Mouse (Mus musculus) liver, embryonic 16.5 days (tissue): ENCODE measurements at regions not wholly inside any gene's neighbourhood (a gene's known extent, or its start where the extent isn't known, plus 50 kb on each side); places are given as distances from the start of the nearest gene placed in this dataset.

Experiments
- ATAC-seq: fragments of 200-750 bp; cut with Nextera tagmentation; 2 replicates; pipeline ENCODE4 v1.8.0; 2017; ENCODE audit warnings: low read depth, mild to moderate bottlenecking, moderate number of reproducible peaks, moderate library complexity
- H3K27ac ChIP-seq: fragments of 300-500 bp; sonication (generic); 2 replicates; pipeline ENCODE4 v1.5.1; 2014; ENCODE audit warnings: mild to moderate bottlenecking, low read length
- H3K27me3 ChIP-seq: fragments of 300-500 bp; sonication (generic); 2 replicates; pipeline ENCODE4 v1.6.1; 2014; ENCODE audit warnings: low read depth, low read length, mixed read lengths; ENCODE audit not compliant: control insufficient read depth, insufficient read depth
- H3K36me3 ChIP-seq: fragments of 300-500 bp; sonication (generic); 2 replicates; pipeline ENCODE4 v1.6.1; 2014; ENCODE audit warnings: mild to moderate bottlenecking; ENCODE audit not compliant: control insufficient read depth, insufficient read depth
- H3K4me1 ChIP-seq: fragments of 300-500 bp; sonication (generic); 2 replicates; pipeline ENCODE4 v1.6.1; 2014; ENCODE audit warnings: low read depth, low read length, mixed read lengths; ENCODE audit not compliant: control insufficient read depth
- H3K4me2 ChIP-seq: fragments of 300-500 bp; sonication (generic); 2 replicates; pipeline ENCODE4 v1.6.1; 2014; ENCODE audit warnings: low read depth, low read length, mixed read lengths
- H3K4me3 ChIP-seq: fragments of 300-500 bp; sonication (generic); 2 replicates; pipeline ENCODE4 v1.5.1; 2014; ENCODE audit warnings: low read depth, mild to moderate bottlenecking, low read length
- H3K9ac ChIP-seq: fragments of 300-500 bp; sonication (generic); 2 replicates; pipeline ENCODE4 v1.6.1; 2014; ENCODE audit warnings: low read depth, low read length
- H3K9me3 ChIP-seq: fragments of 300-500 bp; sonication (generic); replicated peaks from 2 replicates; pipeline ENCODE4 v1.6.1; 2016; ENCODE audit warnings: low read length; ENCODE audit not compliant: control insufficient read depth
- WGBS: fragments of 180-500 bp; shearing (Covaris S2); extraction: QIAGEN DNeasy Blood & Tissue Kit; methylation state at CpG from one replicate; pipeline ENCODE4 v1.1.7; 2014; ENCODE audit not compliant: insufficient replicate concordance; 5-methylcytosine and 5-hydroxymethylcytosine counted together

DNA sequence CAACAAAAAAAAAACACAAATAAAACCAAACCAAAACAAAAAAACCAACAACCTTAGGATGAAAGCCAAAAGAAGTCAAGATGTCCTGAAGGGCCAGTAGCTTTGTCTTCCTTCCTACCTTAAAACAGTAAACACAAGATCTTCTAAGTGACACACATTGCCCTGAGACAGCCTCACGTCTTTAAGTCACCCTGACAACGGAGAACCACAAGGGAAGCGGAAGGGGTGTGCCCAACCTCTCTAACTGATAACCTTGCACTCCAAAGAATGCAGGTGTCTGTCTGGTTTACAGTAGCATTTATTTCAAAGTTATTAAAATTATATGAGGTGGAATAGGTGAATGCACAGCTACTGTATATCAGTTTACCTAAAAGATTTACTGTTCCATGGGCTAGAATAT lies 105.7 kb upstream of the Pcgf5 start:
- ATAC-seq = no peak
- H3K4me1 ChIP-seq = no peaks in the 10 kb centered on the region
- H3K4me3 ChIP-seq = no peak overlapping the region
- H3K9me3 ChIP-seq = no peaks in the 10 kb centered on the region
- no peak overlapping the region for H3K27ac ChIP-seq
- H3K4me2 ChIP-seq = no peak overlapping the region
- no peaks in the 10 kb centered on the region for H3K36me3 ChIP-seq
- H3K9ac ChIP-seq = no peak overlapping the region
- 24% methylated on average over 3 of the region's 3 CpGs for WGBS
- H3K27me3 ChIP-seq = no peaks in the 10 kb centered on the region

DNA sequence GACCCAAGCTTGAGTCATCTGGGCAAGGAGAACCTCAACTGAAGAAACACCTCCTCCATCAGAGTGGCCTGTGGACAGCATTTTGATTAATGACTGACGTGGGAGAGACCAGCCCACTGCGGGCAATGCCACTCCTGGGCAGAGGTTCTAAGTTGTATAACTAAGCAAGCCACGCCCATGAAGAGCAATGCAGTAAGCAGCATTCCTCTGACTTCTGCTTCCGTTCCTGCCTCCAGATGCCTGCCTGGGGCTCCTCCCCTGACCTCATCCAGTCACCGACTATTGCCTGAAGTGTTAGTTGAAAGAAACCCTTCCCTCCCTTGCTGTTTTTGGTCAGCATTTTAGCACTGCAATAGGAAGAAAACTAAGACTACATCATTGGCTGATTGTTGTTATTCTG lies 105.2 kb upstream of the Pcgf5 start:
- 46% methylated on average over 5 of the region's 5 CpGs for WGBS
- H3K4me3 ChIP-seq = no peak overlapping the region
- H3K27me3 ChIP-seq = no peaks in the 10 kb centered on the region
- H3K36me3 ChIP-seq = no peaks in the 10 kb centered on the region
- H3K9ac ChIP-seq = no peak overlapping the region
- H3K27ac ChIP-seq = no peak overlapping the region
- no peaks in the 10 kb centered on the region for H3K4me1 ChIP-seq
- H3K4me2 ChIP-seq = no peak overlapping the region
- no peaks in the 10 kb centered on the region for H3K9me3 ChIP-seq
- no peak for ATAC-seq

DNA sequence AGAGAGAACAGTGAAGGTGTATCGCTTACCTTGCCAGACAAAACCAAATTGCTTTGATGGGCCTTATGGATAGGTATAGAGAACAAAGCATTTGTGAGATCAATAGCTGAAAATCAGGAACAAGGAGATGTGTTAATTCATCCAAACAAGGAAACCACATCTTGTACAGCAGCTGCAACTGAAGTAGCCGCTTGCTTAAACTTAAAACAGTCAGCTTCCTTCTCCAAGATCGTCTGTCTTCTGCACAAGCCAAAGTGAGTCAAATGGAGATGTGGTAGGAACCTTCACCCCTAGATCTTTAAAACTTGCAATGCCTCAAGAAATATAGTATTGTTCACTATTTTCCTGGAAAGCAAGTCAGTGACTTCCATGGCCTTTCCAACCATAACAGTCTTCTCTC lies 95.6 kb upstream of the Pcgf5 start:
- Histone ChIP-seq H3K4me3 (no peak overlapping the region), H3K9ac (no peak overlapping the region), H3K4me1 (no peaks in the 10 kb centered on the region), H3K27me3 (no peaks in the 10 kb centered on the region), H3K27ac (no peak overlapping the region), H3K36me3 (no peaks in the 10 kb centered on the region), H3K4me2 (no peak overlapping the region), H3K9me3 (no peaks in the 10 kb centered on the region)
- 42% methylated on average over 3 of the region's 3 CpGs for WGBS
- no peak for ATAC-seq

DNA sequence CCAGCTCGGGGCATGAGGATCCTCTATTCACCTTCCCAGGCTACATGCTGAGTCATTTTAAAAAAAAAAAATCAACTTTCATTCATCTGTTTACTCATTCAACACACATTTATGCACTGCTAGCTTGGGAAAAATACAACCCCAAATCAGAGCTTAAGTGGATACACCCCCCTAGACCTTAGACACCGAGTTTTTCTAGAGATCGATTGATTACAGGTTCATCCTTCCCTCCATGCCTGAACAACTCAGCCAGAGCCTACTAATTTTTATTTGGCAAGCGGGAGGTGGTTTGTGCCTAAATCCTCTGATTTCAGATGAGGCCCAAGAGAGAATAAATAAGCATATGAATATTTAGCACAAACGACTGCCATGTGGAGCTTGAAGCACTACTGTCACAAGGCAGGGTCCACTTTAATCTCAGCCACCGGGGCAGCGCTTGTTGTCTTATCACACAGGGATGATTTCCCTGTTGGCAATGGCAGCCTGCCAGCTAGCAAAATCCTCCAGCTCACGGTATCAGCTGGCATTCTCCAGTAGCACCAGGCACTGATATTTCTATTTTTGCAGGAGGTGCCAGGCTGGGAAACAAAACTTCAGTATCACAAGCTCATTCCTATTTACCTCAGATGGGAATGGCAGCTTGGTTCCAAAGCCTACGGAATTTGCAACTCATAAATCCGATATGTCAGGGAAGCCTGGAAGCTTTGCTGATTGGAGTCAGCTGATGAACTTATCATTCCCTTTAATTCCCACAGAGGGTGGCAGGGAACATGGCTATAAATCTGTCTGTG lies 90.2 kb upstream of the Pcgf5 start:
- Histone ChIP-seq H3K4me1 (no peaks in the 10 kb centered on the region), H3K27ac (no peak overlapping the region)
- 46% methylated on average over 10 of the region's 10 CpGs for WGBS

DNA sequence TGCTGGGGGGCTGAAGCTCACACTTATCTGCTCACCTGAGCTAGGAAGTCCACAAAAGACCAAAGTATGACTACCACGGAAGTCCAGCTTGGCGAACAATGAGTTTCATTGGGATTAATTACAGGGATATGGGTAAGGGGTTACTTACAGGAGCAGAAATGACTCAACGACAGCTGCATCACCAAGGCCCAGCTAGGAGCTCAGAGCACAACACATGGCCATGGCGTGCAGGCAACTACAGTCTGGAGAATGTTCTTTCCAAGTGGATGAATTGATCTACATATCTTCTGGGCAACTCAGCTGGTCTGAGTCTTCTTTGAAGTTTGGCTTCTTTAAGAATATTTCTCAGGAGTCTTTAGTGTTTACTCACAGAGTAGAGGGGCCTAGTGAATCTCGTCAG lies 86.3 kb upstream of the Pcgf5 start:
- Histone ChIP-seq H3K4me2 (no peak overlapping the region), H3K36me3 (no peaks in the 10 kb centered on the region), H3K27ac (no peak overlapping the region), H3K27me3 (no peaks in the 10 kb centered on the region), H3K9me3 (no peaks in the 10 kb centered on the region), H3K9ac (no peak overlapping the region), H3K4me3 (no peak overlapping the region), H3K4me1 (no peaks in the 10 kb centered on the region)
- ATAC-seq = no peak
- WGBS = 65% methylated on average over 5 of the region's 5 CpGs

More for the DNA sequence above, 90.2 kb upstream of the Pcgf5 start:
- Histone ChIP-seq H3K4me2 (no peak overlapping the region), H3K9me3 (no peaks in the 10 kb centered on the region), H3K36me3 (no peaks in the 10 kb centered on the region), H3K4me3 (no peak overlapping the region), H3K27me3 (no peaks in the 10 kb centered on the region), H3K9ac (no peak overlapping the region)
- no peak for ATAC-seq

DNA sequence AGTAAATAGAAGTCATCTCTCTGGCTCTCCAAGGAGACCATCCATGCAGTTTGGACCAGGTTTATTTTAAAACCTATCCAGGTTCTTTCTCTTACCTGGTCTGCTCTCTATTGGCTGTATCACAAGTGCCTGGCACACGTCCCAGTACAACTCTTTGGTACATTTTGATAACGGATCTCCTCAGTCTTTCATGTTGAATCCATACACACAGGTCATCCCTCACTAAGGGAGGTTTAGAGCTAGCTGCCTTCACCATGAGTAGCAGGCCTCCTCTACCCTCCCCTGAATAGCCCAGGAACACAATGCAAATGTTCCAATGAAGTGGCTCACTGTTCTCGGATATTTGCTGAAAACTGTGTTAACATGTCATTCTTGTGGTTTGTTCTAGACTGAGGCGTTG lies 84.2 kb upstream of the Pcgf5 start:
- H3K4me1 ChIP-seq = no peaks in the 10 kb centered on the region
- no peak overlapping the region for H3K4me2 ChIP-seq
- H3K36me3 ChIP-seq = no peaks in the 10 kb centered on the region
- no peak for ATAC-seq
- no peak overlapping the region for H3K27ac ChIP-seq
- H3K9me3 ChIP-seq = no peaks in the 10 kb centered on the region
- no peaks in the 10 kb centered on the region for H3K27me3 ChIP-seq
- H3K9ac ChIP-seq = no peak overlapping the region
- H3K4me3 ChIP-seq = no peak overlapping the region
- WGBS = 40% methylated on average over 4 of the region's 4 CpGs

DNA sequence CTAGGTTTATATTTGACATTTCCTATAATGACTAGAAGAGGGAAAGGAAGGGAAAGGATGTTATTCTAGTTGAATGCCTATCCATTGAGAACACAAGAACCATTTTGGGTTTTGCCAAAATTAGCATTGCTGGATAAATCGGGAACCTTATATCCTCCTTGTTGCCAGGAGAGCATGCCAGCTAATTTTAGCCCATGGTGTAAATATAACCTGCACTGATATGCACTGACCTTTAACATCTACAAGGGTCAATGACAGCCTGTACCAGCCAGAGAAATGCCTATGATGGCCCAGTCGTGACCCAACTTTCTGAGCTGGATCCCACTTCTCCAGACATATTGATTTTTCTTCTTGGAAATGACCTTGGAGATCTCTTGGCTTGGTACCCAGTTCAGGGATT lies 83.7 kb upstream of the Pcgf5 start:
- Histone ChIP-seq H3K27ac (no peak overlapping the region; the same call in 1 of the 2 replicates), H3K9me3 (no peaks in the 10 kb centered on the region), H3K4me2 (no peak overlapping the region), H3K27me3 (no peaks in the 10 kb centered on the region), H3K9ac (no peak overlapping the region), H3K4me1 (no peaks in the 10 kb centered on the region), H3K36me3 (no peaks in the 10 kb centered on the region), H3K4me3 (no peak overlapping the region)
- 52% methylated on average over 2 of the region's 2 CpGs for WGBS
- no peak for ATAC-seq

DNA sequence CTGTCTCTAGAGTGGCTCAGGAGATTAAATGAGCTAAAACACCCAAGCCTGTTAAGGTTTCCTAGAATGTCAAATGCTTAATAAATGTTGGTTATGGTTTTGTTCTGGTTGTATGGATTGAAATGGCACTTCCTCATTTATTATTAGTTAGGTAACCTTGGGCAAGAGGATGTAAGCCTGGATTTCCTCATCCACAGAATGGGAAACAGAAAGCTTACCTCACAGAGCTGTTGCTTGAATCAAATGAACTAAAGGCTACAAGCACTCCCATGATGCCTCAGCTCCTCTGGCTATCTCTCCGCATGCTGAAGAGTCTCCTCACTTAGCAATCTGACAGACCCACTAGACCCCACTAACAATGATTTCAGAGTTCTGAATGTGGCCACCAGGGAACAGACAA lies 82.8 kb upstream of the Pcgf5 start:
- WGBS = 31% methylated on average over 1 of the region's 1 CpGs
- no peaks in the 10 kb centered on the region for H3K4me1 ChIP-seq

DNA sequence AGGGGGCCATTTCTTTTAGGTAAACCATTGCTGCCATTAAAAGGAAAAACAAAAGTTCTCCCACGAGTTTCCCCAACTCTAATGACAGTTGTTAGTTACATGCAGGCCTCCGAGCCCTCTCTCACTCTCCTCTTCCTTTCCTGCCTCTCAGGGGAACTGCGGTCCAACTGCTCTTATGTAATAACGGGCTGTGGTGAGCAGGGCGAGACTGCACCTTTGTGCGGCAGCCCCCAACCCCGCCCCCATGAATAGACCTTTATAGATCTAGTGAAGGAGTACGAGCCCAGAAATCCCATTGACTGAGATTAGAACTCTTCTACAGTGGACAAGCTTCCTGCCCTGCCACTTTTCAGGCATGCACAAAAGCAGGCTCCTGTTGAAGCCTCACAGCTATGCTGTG lies 81.8 kb upstream of the Pcgf5 start:
- WGBS = 17% methylated on average over 8 of the region's 8 CpGs

More for the DNA sequence above, 82.8 kb upstream of the Pcgf5 start:
- Histone ChIP-seq H3K4me2 (no peak overlapping the region), H3K27me3 (no peaks in the 10 kb centered on the region), H3K27ac (no peak overlapping the region), H3K9ac (no peak overlapping the region), H3K36me3 (no peaks in the 10 kb centered on the region), H3K9me3 (no peaks in the 10 kb centered on the region), H3K4me3 (no peak overlapping the region)
- no peak for ATAC-seq

More for the DNA sequence above, 81.8 kb upstream of the Pcgf5 start:
- Histone ChIP-seq H3K4me3 (no peak overlapping the region), H3K4me2 (no peak overlapping the region), H3K36me3 (no peaks in the 10 kb centered on the region), H3K27ac (no peak overlapping the region), H3K4me1 (no peaks in the 10 kb centered on the region), H3K9ac (no peak overlapping the region), H3K27me3 (no peaks in the 10 kb centered on the region), H3K9me3 (no peaks in the 10 kb centered on the region)
- peak; percentile 47; the same call in 1 of the 2 replicates for ATAC-seq
